Mouse (Mus musculus): ENCODE measurements around the gene Gm9508. TPM values are rescaled to one million over a fixed set of nuclear protein-coding genes. Genes with fewer than 3 reads are reported as not detected.
"Not testable (repeated sequence)": the region's sequence is repeated elsewhere in the genome, so short reads cannot be mapped to it uniquely, and the experiment has no call there.

Gene Gm9508
- polyA plus RNA-seq, 1 experiment from 2014 or later, result not detected

DNA sequence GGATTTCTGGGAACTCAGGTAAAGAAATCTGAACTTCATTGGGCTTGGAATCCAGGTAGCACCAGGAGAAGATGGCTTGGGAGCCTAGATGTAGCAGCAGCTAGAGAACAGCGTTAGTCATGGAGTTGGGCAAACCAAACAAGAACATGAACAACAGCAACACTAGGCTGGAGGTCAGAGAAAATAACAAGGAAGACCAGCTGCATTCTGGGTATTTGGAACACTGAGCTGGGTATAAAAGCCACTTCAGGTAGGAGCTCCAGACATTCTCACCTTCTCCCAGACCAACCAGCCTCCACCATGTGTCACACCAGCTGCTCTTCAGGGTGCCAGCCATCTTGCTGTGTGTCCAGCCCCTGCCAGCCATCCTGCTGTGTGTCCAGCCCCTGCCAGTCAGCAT lies 9.3 kb upstream of the Gm9508 start, which contains the start of gene Gm10272:
Gene Gm10272, plus strand, starts transcription at position 301 of the 400 bp plus-strand sequence.
- Histone ChIP-seq H3K27me3 (ENCODE audit: insufficient read depth, low read length) (no peaks in the 10 kb centered on the region), H3K9ac (replicated peaks) (no peak within 1 kb of the TSS), H3K4me1 (ENCODE audit: insufficient read depth) (no peaks in the 10 kb centered on the region), H3K36me3 (replicated peaks; ENCODE audit: insufficient read depth, low read length) (no peaks in the 10 kb centered on the region), H3K4me3 (ENCODE audit: low read depth, low read length) (no peak within 1 kb of the TSS), H3K4me2 (ENCODE audit: low read depth, low read length) (no peak within 1 kb of the TSS), H3K27ac (ENCODE audit: low read depth) (no peak within 1 kb of the TSS), H3K9me3 (ENCODE audit: low read length) (no peaks in the 10 kb centered on the region)
- ATAC-seq (no peak), DNase-seq (no peak)
- WGBS (ENCODE audit: insufficient replicate concordance), result 92% methylated on average over 1 of the region's 1 CpGs
- TF ChIP-seq CTCF (IDR thresholded peaks at IDR 0.05; ENCODE audit: low read depth) (no peak), EP300 (IDR thresholded peaks at IDR 0.05; ENCODE audit: low read depth) (no peak)

DNA sequence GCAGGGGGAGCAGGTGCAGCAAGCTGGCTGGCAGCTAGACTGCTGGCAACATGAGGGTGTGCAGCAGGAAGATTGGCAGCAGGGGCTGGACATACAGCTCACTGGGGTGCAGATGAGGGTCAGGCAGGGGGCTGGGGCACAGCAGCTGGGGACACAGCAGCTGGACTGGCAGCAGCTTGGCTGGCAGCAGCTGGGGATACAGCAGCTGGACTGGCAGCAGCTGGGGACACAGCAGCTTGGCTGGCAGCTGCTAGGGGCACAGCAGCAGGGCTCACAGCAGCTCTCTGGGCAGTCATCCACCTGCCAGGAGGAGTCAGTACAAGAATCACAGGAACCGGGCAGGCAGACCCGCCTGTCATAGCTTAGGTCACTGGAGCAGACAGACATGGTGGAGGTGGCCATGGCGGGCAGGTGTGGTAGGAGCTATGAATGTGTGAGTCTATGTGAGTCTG lies 6.7 kb downstream of the Gm9508 start, which contains the start of gene Gm19402:
Gene Gm19402, minus strand, starts transcription at position 402 of the 452 bp plus-strand sequence.
- not testable (repeated sequence) for H3K4me3 ChIP-seq (ENCODE audit: low read depth, low read length); H3K9ac ChIP-seq (replicated peaks); H3K4me2 ChIP-seq (ENCODE audit: low read depth, low read length); DNase-seq; ATAC-seq; H3K9me3 ChIP-seq (ENCODE audit: low read length); H3K4me1 ChIP-seq (ENCODE audit: insufficient read depth); H3K27ac ChIP-seq (ENCODE audit: low read depth); H3K36me3 ChIP-seq (replicated peaks; ENCODE audit: insufficient read depth, low read length)
- WGBS (ENCODE audit: insufficient replicate concordance), result 72% methylated on average over 3 of the region's 3 CpGs
- H3K27me3 ChIP-seq (ENCODE audit: insufficient read depth, low read length), result peaks cover 32% of the 10 kb centered on the region

GRCm38 (mm10) chr10:77687021-77687420 lies 10.0 kb downstream of the Gm9508 start:
- H3K4me3 ChIP-seq (ENCODE audit: low read depth, low read length), result no peak overlapping the region
- H3K9me3 ChIP-seq (ENCODE audit: low read length), result no peaks in the 10 kb centered on the region
- TF ChIP-seq CTCF (IDR thresholded peaks at IDR 0.05; ENCODE audit: low read depth) (no peak), EP300 (IDR thresholded peaks at IDR 0.05; ENCODE audit: low read depth) (no peak)
- no peak overlapping the region for H3K27ac ChIP-seq (ENCODE audit: low read depth)
- H3K4me2 ChIP-seq (ENCODE audit: low read depth, low read length), result no peak overlapping the region
- no peaks in the 10 kb centered on the region for H3K36me3 ChIP-seq (replicated peaks; ENCODE audit: insufficient read depth, low read length)
- peaks cover 36% of the 10 kb centered on the region for H3K27me3 ChIP-seq (ENCODE audit: insufficient read depth, low read length)
- WGBS (ENCODE audit: insufficient replicate concordance), result 22% methylated on average over 10 of the region's 10 CpGs
- H3K9ac ChIP-seq (replicated peaks), result no peak overlapping the region
- DNase-seq (no peak), ATAC-seq (no peak)
- no peaks in the 10 kb centered on the region for H3K4me1 ChIP-seq (ENCODE audit: insufficient read depth)

GRCm38 (mm10) chr10:77685895-77686664 lies 11.0 kb downstream of the Gm9508 start, which contains the start of gene Tspear:
Gene Tspear, plus strand, starts transcription at chr10:77686569.
- peaks cover 36% of the 10 kb centered on the region for H3K27me3 ChIP-seq (ENCODE audit: insufficient read depth, low read length)
- WGBS (ENCODE audit: insufficient replicate concordance), result 4% methylated on average over 22 of the region's 22 CpGs
- no peak for ATAC-seq

GRCm38 (mm10) chr10:77684181-77684580 lies 12.9 kb downstream of the Gm9508 start:
- Histone ChIP-seq H3K27me3 (ENCODE audit: insufficient read depth, low read length) (peaks cover 40% of the 10 kb centered on the region), H3K4me3 (ENCODE audit: low read depth, low read length) (no peak overlapping the region), H3K9me3 (ENCODE audit: low read length) (no peaks in the 10 kb centered on the region), H3K36me3 (replicated peaks; ENCODE audit: insufficient read depth, low read length) (no peaks in the 10 kb centered on the region), H3K9ac (replicated peaks) (no peak overlapping the region), H3K27ac (ENCODE audit: low read depth) (no peak overlapping the region), H3K4me1 (ENCODE audit: insufficient read depth) (no peaks in the 10 kb centered on the region), H3K4me2 (ENCODE audit: low read depth, low read length) (no peak overlapping the region)
- 32% methylated on average over 8 of the region's 8 CpGs for WGBS (ENCODE audit: insufficient replicate concordance)
- TF ChIP-seq CTCF (IDR thresholded peaks at IDR 0.05; ENCODE audit: low read depth) (no peak), EP300 (IDR thresholded peaks at IDR 0.05; ENCODE audit: low read depth) (no peak)
- no peak for ATAC-seq
- DNase-seq, result no peak

More at GRCm38 (mm10) chr10:77685895-77686664, 11.0 kb downstream of the Gm9508 start, which contains the start of gene Tspear:
- no peak within 1 kb of the TSS for H3K4me3 ChIP-seq (ENCODE audit: low read depth, low read length)
- H3K27ac ChIP-seq (ENCODE audit: low read depth), result no peak within 1 kb of the TSS
- no peaks in the 10 kb centered on the region for H3K9me3 ChIP-seq (ENCODE audit: low read length)
- TF ChIP-seq CTCF (IDR thresholded peaks at IDR 0.05; ENCODE audit: low read depth) (no peak), EP300 (IDR thresholded peaks at IDR 0.05; ENCODE audit: low read depth) (no peak)
- H3K9ac ChIP-seq (replicated peaks), result no peak within 1 kb of the TSS
- no peak for DNase-seq
- H3K36me3 ChIP-seq (replicated peaks; ENCODE audit: insufficient read depth, low read length), result no peaks in the 10 kb centered on the region
- H3K4me2 ChIP-seq (ENCODE audit: low read depth, low read length), result no peak within 1 kb of the TSS
- H3K4me1 ChIP-seq (ENCODE audit: insufficient read depth), result no peaks in the 10 kb centered on the region

- Histone ChIP-seq H3K27ac (ENCODE audit: low read depth) (no peak overlapping the region), H3K9ac (replicated peaks) (no peak overlapping the region), H3K36me3 (replicated peaks; ENCODE audit: insufficient read depth, low read length) (no peaks in the 10 kb centered on the region), H3K4me1 (ENCODE audit: insufficient read depth) (no peaks in the 10 kb centered on the region), H3K27me3 (ENCODE audit: insufficient read depth, low read length) (peaks cover 45% of the 10 kb centered on the region), H3K4me2 (ENCODE audit: low read depth, low read length) (no peak overlapping the region), H3K9me3 (ENCODE audit: low read length) (no peaks in the 10 kb centered on the region), H3K4me3 (ENCODE audit: low read depth, low read length) (no peak overlapping the region)
- 67% methylated on average over 7 of the region's 7 CpGs for WGBS (ENCODE audit: insufficient replicate concordance)
- no peak for TF ChIP-seq CTCF (IDR thresholded peaks at IDR 0.05; ENCODE audit: low read depth)
- TF ChIP-seq EP300 (IDR thresholded peaks at IDR 0.05; ENCODE audit: low read depth), result no peak
- DNase-seq (no peak), ATAC-seq (no peak)
Observed at GRCm38 (mm10) chr10:77682994-77683393, 14.0 kb downstream of the Gm9508 start.

Measured in liver, postnatal 0 days (tissue).